Mouse (Mus musculus) heart, adult 2 months (tissue): ENCODE data around the gene Arsk.

ENCODE experiments used
- CTCF ChIP-seq: fragments of 200-600 bp; IDR thresholded peaks from 2 replicates; pipeline ENCODE4 v1.8.1; 2022; ENCODE audit warnings: antibody characterized with exemption, mild to moderate bottlenecking, moderate library complexity
- EP300 ChIP-seq: fragments of 200-500 bp; IDR thresholded peaks from 2 replicates; pipeline ENCODE4 v1.6.1; 2011; ENCODE audit warnings: low read depth, low read length, control low read depth; ENCODE audit not compliant: insufficient read depth
- POLR2A ChIP-seq: fragments of 200-500 bp; IDR thresholded peaks from 2 replicates; pipeline ENCODE4 v1.6.1; 2011; ENCODE audit warnings: mild to moderate bottlenecking, low read depth, low read length, control low read depth; ENCODE audit not compliant: insufficient read depth

DNA sequence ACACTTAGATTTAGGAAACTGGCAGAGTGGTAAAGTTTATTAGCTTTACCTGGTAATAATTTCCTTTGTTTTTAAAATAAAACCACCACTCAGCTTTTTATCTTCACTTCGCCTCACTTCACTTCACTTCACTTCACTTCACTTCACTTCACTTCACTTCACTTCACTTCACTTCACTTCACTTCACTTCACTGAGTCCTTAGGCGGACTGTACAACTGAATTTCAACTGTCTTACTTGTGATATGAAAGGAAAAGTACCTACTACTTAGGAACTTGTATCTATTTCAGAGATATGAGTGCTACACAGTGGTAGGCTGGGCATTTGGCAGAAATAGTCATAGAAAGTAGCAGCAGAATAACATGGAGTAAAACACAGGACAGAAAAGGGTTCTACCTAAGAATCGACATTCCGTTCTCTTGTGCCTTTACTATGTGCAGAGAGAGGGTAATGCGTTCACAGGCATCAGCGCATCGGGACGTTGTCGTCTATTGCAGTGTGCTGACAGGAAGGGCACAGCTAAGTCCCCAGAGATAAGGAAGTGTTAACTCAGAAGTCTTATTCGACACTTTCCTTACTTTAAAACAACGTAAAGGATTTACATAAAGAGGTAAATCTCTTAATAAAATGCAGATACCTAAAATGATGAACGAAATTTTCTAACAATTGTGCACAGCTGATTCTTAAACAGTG is 42.8 kb upstream of the Arsk start:
- no peak for TF ChIP-seq CTCF
- TF ChIP-seq POLR2A: no peak
- no peak for TF ChIP-seq EP300
